Mouse (Mus musculus) left cerebral cortex, adult 2 months (tissue): ENCODE data around the gene Kcnk3. TPM values are rescaled to one million over a fixed set of nuclear protein-coding genes. Genes with fewer than 3 reads are reported as not detected.
A peak's percentile ranks its signal among the peaks of the same experiment; 100 is the strongest.

Experiments used
- DNase-seq, 2 experiments: peaks; one replicate each; pipeline ENCODE4 v3.0.0; 2021 to 2022; ENCODE audit warnings: low spot score in 2 of 2, mixed read lengths in 1 of 2; ENCODE audit errors: extremely low spot score in 1 of 2
- H3K27ac ChIP-seq: fragments of 200-600 bp; 2 replicates; pipeline ENCODE4 v1.8.1; 2022
- H3K4me3 ChIP-seq: fragments of 200-600 bp; 2 replicates; pipeline ENCODE4 v1.8.1; 2022
- CTCF ChIP-seq: fragments of 200-600 bp; IDR thresholded peaks from 2 replicates; pipeline ENCODE4 v1.8.1; 2022; ENCODE audit warnings: antibody characterized with exemption, mild to moderate bottlenecking, moderate library complexity
- intact Hi-C: fragments of 180-260 bp; cut with DNase I; formaldehyde crosslinking; loops from one replicate; pipeline ENCODE4 v1.15.1; 2025
- total RNA-seq, 2 experiments: library from RNA; stranded (reverse); gene quantifications; 2 replicates each; pipeline ENCODE4 v1.2.3; 2021

Kcnk3 gene
- total RNA-seq, 2 experiments from 2014 or later: 22.4 to 23.1 TPM

GRCm38 (mm10) chr5:30617851-30618250 lies 29.9 kb downstream of the Kcnk3 start:
- intact Hi-C loops: no loop called here
- DNase-seq: no peak
- TF ChIP-seq CTCF: no peak
- no peak overlapping the region for H3K27ac ChIP-seq
- no peak overlapping the region for H3K4me3 ChIP-seq

- DNase-seq: no peak
- Histone ChIP-seq H3K4me3 (no peak overlapping the region), H3K27ac (no peak overlapping the region)
- intact Hi-C loops: no loop called here
- no peak for TF ChIP-seq CTCF
Measured at GRCm38 (mm10) chr5:30618376-30619003, 30.5 kb downstream of the Kcnk3 start.

GRCm38 (mm10) chr5:30619211-30619610 lies 31.2 kb downstream of the Kcnk3 start:
- no peak overlapping the region for H3K27ac ChIP-seq
- TF ChIP-seq CTCF: no peak
- H3K4me3 ChIP-seq: no peak overlapping the region
- DNase-seq: no peak
- intact Hi-C loops: no loop called here

- TF ChIP-seq CTCF: no peak
- Histone ChIP-seq H3K27ac (no peak overlapping the region), H3K4me3 (no peak overlapping the region)
- intact Hi-C loops: no loop called here
- no peak for DNase-seq
Measured at GRCm38 (mm10) chr5:30620567-30620966, 32.6 kb downstream of the Kcnk3 start.

GRCm38 (mm10) chr5:30621211-30621790 lies 33.3 kb downstream of the Kcnk3 start:
- no peak for TF ChIP-seq CTCF
- intact Hi-C loops: no loop called here
- Histone ChIP-seq H3K27ac (no peak overlapping the region), H3K4me3 (no peak overlapping the region)
- no peak for DNase-seq

- TF ChIP-seq CTCF: no peak
- intact Hi-C loops: no loop called here
- H3K27ac ChIP-seq: no peak overlapping the region
- H3K4me3 ChIP-seq: no peak overlapping the region
- no peak for DNase-seq
Measured at GRCm38 (mm10) chr5:30621844-30622176, 33.8 kb downstream of the Kcnk3 start.

GRCm38 (mm10) chr5:30622177-30622840 lies 34.3 kb downstream of the Kcnk3 start:
- Histone ChIP-seq H3K27ac (no peak overlapping the region), H3K4me3 (0 out of 2 replicates have a peak overlapping the region, but pooled peaks have one; percentile 17)
- intact Hi-C loops: no loop called here
- DNase-seq: peak in 1 of 2 experiments; percentile 30
- no peak for TF ChIP-seq CTCF

- DNase-seq: no peak
- no peak for TF ChIP-seq CTCF
- intact Hi-C loops: no loop called here
- Histone ChIP-seq H3K4me3 (no peak overlapping the region), H3K27ac (no peak overlapping the region)
Measured at GRCm38 (mm10) chr5:30622841-30623185, 34.8 kb downstream of the Kcnk3 start.

GRCm38 (mm10) chr5:30623380-30623779 lies 35.4 kb downstream of the Kcnk3 start:
- intact Hi-C loops: no loop called here
- Histone ChIP-seq H3K4me3 (no peak overlapping the region), H3K27ac (no peak overlapping the region)
- TF ChIP-seq CTCF: no peak
- no peak for DNase-seq

- intact Hi-C loops: no loop called here
Measured at GRCm38 (mm10) chr5:30624311-30624710, 36.3 kb downstream of the Kcnk3 start.

GRCm38 (mm10) chr5:30624908-30625307 lies 36.9 kb downstream of the Kcnk3 start:
- Histone ChIP-seq H3K4me3 (no peak overlapping the region), H3K27ac (no peak overlapping the region)
- intact Hi-C loops: no loop called here
- no peak for DNase-seq
- TF ChIP-seq CTCF: no peak

More at GRCm38 (mm10) chr5:30624311-30624710, 36.3 kb downstream of the Kcnk3 start:
- Histone ChIP-seq H3K27ac (no peak overlapping the region), H3K4me3 (no peak overlapping the region)
- DNase-seq: no peak
- no peak for TF ChIP-seq CTCF

GRCm38 (mm10) chr5:30625379-30625778 lies 37.4 kb downstream of the Kcnk3 start:
- Histone ChIP-seq H3K27ac (no peak overlapping the region), H3K4me3 (no peak overlapping the region)
- intact Hi-C loops: no loop called here
- no peak for DNase-seq
- no peak for TF ChIP-seq CTCF
